Mouse (Mus musculus) urinary bladder, postnatal 4 days (tissue): ENCODE data around the gene Scamp4.
"Not testable (repeated sequence)": the region's sequence is repeated elsewhere in the genome, so short reads cannot be mapped to it uniquely, and the experiment has no call there.

Experiments used
- DNase-seq, 2 experiments: peaks; one replicate each; pipeline ENCODE4 v3.0.0; 2021 to 2022; ENCODE audit warnings: low spot score in 2 of 2

The Scamp4 gene

DNA sequence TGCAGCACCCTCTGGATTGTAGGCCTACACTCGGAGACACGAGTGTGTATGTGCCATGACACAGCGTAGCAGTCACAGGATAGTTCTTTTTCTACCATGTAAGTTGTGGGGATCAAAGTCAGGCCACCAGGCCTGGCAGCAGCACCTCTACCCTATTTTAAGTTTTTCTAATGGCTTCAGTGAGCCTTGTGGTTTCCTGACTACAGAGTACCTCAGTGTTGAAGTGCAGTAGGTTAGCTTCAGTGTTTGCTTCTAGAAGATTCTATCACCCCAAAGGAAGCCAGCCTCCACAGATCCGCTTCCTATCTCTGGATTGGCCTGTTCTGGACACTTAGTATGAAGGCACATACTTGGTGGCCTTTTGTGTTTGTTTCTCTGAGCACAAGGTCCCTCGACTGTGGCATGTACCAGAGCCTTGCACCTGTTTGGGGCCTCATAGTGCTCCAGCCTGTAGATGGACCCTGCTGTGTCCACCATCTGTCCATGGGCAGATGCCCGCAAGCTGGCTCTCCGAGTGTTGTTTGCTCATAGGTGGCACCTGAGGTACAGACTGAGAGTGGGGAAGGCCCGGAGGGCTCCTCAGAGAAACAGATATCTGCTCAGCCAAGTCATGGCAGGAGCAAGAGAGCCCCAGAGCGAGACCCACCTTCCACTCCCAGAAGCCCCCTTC, 7.6 kb downstream of the Scamp4 start:
- DNase-seq = no peak

DNA sequence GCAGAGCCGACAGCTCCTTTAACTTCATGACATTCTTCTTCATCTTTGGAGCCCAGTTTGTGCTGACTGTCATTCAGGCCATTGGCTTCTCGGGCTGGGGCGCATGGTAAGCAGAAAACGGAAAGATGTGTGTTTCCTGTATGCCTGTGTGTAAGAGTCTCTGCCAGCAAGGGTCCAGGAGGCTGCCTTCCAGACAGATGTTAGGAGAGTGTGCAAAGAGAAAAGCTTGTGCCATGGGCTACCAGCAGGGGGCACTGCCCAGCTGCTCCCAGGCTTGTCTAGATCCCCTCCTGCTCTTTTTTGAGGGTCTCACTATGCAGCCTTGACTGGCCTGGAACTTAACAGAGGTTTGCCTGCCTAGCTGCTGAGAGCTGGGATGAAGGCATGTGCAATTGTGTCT, 8.4 kb downstream of the Scamp4 start:
- DNase-seq = no peak

- DNase-seq = no peak
Observed at GRCm38 (mm10) chr10:80611905-80612304, 9.2 kb downstream of the Scamp4 start.

DNA sequence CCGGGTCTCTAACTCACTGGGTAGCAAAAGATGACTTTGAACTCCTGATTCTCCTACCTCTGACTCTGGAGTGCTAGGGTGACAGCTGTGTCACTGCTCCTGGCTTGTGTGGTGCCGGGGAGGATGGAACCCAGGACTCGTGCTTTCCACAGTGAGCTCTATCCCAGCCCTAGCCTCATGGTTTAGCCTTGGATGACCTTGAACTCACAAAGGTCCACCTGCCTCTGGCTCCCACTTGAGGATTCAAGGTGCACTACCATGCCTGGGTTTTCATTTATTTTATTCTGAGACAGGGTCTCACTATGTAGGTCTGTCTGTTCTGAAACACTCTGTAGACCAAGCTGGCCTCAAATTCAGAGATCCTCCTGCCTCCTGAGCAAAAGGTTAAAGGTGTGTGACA, 11.1 kb downstream of the Scamp4 start:
- no peak for DNase-seq

GRCm38 (mm10) chr10:80614351-80614750, 11.7 kb downstream of the Scamp4 start:
- DNase-seq = no peak

GRCm38 (mm10) chr10:80618181-80618580, 15.5 kb downstream of the Scamp4 start:
- no peak for DNase-seq

DNA sequence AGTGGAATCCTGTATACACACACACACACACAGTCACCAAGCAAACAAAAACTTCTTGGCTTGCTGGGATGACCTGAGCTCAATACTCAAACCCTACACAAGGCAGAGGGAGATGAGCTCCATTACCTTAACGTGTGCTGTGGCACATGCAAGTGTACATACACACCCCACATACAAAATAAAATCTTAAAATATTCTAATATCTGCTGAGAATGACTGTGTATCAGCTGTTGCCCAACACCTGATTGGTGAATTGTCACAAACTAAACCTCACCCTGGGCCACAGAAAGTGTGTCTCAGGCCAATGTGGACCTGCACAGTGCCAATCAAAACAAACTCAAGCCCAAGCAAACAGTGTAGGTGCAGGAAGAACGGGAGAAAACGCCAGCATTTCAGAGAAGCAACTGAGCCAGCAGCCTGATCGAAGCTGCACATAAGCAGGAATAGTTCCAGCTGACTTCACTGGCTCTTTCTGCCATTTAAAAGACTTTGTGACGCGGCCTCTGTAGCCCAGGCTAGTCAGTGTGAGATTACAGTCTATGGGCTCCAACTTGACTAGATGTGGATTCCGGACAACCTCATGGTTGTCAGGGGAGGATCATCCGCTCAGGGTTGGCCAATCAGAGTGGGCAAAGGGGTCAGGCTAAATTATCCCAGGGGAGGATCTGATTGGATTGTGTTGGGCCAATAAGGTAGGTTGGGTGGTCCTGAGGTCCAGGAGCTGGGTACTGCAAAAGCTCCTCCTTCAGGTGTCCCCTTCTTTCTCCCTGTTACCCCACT, 17.0 kb downstream of the Scamp4 start:
- DNase-seq = no peak

- no peak for DNase-seq
Observed at GRCm38 (mm10) chr10:80620365-80620764, 17.7 kb downstream of the Scamp4 start.

GRCm38 (mm10) chr10:80620796-80621689, 18.4 kb downstream of the Scamp4 start:
- no peak for DNase-seq

DNA sequence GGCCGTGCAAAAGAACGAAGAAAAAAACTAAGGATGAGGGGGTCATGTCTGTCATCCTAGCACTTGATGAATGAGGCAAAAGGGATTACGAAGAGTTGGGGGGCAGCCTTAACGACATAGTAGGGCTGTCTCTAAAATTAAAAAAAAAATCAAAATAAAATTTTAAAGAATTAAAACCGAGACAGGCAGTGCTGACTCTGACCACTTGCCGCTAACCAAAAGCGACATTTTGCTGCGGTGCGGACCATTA, 18.9 kb downstream of the Scamp4 start:
- no peak for DNase-seq

DNA sequence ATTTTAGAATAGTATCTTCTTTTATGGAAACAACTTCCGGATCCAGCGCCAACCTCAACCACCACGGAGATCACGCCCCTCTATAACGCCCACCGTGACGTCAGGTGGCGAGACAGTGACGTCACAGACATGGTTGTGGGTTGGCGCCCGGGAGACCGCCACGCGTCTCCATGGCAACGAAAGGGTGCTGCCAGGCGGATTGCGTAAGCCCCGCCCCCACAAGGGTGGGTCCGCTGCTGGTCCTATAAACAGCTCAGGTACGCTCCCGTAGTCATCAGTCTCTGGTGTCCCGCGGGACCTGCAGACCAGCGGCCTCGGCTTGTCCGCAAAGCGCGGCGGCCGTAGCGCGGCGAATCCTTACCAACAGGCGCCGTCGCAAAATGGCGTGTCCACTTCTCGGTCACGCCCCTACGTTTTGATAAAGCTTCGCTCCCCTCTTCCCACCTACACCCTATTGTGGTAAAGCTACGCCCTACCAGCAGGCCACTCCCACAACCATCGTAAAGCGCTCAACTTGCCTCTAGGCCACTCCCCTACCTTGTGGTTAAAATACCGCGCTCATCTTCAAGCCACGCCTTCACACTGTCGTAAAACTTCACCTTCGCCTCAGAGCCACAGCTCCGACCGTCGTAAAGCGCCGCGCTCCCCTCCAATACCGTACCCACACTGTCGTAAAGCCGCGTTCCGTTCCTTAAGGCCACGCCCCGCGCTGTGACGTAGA, 19.4 kb downstream of the Scamp4 start:
- peak; percentile 98 to 99 for DNase-seq

GRCm38 (mm10) chr10:80622661-80623456, 20.2 kb downstream of the Scamp4 start, which contains the start of gene Csnk1g2:
Gene Csnk1g2, plus strand, starts transcription at chr10:80622838.
- no peak for DNase-seq

GRCm38 (mm10) chr10:80623457-80624191, 21.0 kb downstream of the Scamp4 start:
- no peak for DNase-seq

DNA sequence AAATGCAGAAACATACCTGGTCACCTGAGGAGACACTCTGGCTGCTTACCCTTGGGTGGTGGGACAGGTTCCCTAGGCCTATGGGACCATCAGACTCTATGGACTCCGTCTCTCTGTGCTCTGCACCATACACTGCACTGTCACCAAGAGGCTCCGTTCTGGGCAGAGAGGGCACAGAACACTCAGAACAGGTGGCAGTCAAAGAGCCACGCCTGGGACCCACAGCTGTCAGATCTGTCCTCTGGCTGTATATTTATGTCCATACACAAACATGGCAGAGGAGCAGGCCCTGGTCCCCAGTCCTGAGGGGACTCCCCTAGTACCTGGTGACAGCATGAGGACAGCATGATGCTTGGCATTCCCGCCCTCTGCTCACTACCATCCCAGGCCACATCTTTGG, 23.1 kb downstream of the Scamp4 start:
- no peak for DNase-seq

DNA sequence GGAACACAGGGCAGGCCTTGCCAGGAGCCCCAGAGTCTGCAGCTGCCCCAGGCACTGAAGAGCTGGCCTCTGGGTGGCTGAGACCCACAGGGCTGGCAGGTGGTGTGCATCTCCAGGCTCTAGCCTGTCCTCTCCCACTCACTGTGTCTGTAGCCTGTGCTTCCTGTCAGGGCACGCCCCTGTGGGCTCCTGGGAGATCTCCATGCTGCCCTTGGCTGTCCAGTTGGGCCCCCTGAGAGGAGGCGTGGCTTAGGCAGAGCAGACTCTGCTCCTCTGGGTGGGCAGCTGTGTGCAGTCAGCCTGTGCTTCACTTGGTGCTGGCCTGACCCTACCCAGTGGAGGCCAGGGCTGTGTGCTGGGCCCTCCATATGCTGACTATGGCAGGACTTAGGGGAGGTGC, 25.0 kb downstream of the Scamp4 start:
- DNase-seq = peak in 1 of 2 experiments; percentile 61

- DNase-seq = no peak
Observed at GRCm38 (mm10) chr10:80628925-80629324, 26.3 kb downstream of the Scamp4 start.

DNA sequence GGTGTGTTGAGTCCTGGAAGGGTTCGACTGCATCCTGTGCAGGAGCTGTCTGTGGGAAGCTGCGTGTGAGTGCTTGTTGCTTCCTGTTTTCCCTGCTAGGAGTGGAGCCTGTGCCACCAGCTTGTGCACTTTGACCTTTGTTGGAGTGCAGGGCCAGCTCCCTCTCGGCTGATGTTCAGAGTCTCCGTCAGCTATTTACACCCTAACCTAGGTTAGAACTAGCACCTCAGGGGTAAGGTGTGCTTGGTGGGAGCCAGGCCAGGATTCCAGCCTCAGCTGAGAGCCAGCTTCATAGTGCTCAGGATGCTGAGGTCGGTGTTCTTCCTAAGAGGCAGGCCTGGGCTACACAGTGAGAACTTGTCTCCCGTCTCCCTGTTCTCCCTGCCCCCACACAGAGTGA, 32.7 kb downstream of the Scamp4 start:
- DNase-seq = no peak

DNA sequence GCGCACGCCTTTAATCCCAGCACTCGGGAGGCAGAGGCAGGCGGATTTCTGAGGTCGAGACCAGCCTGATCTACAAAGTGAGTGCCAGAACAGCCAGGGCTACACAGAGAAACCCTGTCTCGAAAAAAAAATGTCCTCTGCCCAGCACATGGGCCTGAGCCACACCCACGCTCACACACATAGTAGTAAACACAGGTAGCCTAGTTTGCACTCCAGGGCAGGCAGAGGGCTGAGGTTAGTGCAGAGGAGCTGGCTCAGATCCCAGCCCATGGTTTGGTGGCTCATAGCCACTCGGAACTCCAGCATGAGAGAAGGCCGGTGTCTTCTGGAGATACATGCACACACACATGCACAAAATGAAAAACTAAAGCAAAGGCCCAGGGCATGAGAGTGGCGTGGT, 44.3 kb downstream of the Scamp4 start:
- DNase-seq = no peak

GRCm38 (mm10) chr10:80649910-80650309, 47.2 kb downstream of the Scamp4 start:
- not testable (repeated sequence) for DNase-seq

GRCm38 (mm10) chr10:80650392-80650791, 47.7 kb downstream of the Scamp4 start:
- no peak for DNase-seq
